Mouse (Mus musculus) brain, embryonic 14.5 days (tissue): ENCODE measurements at regions not wholly inside any gene's neighbourhood (a gene's known extent, or its start where the extent isn't known, plus 50 kb on each side); places are given as distances from the start of the nearest gene placed in this dataset.
A peak's percentile ranks its signal among the peaks of the same experiment; 100 is the strongest.

Source experiments
- DNase-seq: peaks from one replicate; pipeline ENCODE4 v3.0.0-alpha.2; 2011; ENCODE audit warnings: low read depth
- CTCF ChIP-seq: fragments of 200-500 bp; IDR thresholded peaks from 2 replicates; pipeline ENCODE4 v1.5.1; 2012; ENCODE audit warnings: inconsistent platforms, mild to moderate bottlenecking, moderate library complexity, borderline replicate concordance; ENCODE audit not compliant: insufficient read depth, insufficient read length; ENCODE audit errors: extremely low read depth
- POLR2A ChIP-seq: fragments of 200-500 bp; IDR thresholded peaks from 2 replicates; pipeline ENCODE4 v1.6.1; 2012; ENCODE audit warnings: mild to moderate bottlenecking, inconsistent platforms, borderline replicate concordance; ENCODE audit not compliant: poor library complexity, insufficient read depth, insufficient read length, severe bottlenecking; ENCODE audit errors: extremely low read depth

- TF ChIP-seq POLR2A (no peak), CTCF (no peak)
- peak; percentile 66 for DNase-seq
Observed at GRCm38 (mm10) chr8:32958331-32958730, 470.2 kb upstream of the 5930422O12Rik start.

- peak; percentile 94 for DNase-seq
- no peak for TF ChIP-seq POLR2A
- TF ChIP-seq CTCF: no peak
Observed at GRCm38 (mm10) chr8:32958855-32959254, 469.7 kb upstream of the 5930422O12Rik start.

DNA sequence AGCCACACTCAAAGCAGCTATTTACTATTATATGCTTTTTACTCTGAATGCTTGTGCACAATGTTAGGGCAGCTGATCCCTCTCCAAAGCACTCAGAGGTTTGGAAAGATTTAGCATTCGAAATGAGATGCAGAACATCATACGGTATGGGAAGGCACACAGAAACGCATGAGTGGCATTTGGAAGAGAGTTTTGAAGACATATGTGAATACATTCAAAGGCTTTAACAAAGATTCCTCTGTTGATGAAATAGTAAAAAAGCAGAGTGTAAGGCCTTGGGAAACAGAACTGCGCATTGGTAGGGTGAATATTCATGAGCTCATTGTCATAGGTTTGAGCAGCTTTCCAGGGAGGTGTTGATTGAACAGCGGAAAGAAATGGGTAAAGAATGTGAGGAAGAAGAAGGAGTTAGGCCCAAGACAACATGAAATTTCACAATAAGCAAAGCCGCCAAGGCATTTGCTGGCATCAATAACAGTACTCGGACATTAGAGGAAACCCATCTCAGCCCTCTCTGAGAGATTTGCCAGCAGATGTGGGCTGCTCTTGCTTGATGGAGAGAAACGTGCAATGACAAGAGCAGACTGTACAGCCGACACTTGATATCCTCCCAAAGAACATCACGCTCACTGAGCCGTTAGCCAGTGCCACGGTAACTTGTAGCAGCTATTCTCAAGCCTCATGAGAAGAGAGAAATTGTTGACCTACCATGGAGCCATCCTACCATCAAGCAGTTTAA is 469.0 kb upstream of the 5930422O12Rik start:
- TF ChIP-seq POLR2A (no peak), CTCF (no peak)
- peak; percentile 95 for DNase-seq

GRCm38 (mm10) chr8:32990216-32990615 is 438.3 kb upstream of the 5930422O12Rik start:
- no peak for TF ChIP-seq CTCF
- TF ChIP-seq POLR2A: no peak
- no peak for DNase-seq

- no peak for TF ChIP-seq POLR2A
- no peak for TF ChIP-seq CTCF
- DNase-seq: peak; percentile 84
Observed at GRCm38 (mm10) chr8:33003967-33004564, 424.4 kb upstream of the 5930422O12Rik start.

DNA sequence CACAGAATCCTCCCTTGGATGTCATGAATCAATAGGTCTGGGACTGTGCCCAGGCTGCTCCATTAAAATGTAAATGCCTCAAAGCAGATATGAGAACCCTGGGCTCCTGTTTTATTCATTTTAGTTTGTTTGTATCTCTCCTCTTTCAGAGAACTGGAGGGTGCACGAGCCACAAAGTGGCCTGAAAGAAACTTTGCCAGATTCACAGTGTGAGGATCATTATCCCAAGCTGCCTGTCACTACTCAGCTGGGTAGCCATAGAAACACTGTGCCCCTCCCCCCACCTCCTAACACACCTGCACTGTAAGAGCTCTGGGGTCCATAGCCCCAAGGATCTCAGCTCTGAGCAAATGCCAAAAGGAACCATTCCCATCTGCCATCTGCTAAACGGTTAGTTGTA is 423.9 kb upstream of the 5930422O12Rik start:
- no peak for TF ChIP-seq POLR2A
- TF ChIP-seq CTCF: no peak
- peak; percentile 96 for DNase-seq

DNA sequence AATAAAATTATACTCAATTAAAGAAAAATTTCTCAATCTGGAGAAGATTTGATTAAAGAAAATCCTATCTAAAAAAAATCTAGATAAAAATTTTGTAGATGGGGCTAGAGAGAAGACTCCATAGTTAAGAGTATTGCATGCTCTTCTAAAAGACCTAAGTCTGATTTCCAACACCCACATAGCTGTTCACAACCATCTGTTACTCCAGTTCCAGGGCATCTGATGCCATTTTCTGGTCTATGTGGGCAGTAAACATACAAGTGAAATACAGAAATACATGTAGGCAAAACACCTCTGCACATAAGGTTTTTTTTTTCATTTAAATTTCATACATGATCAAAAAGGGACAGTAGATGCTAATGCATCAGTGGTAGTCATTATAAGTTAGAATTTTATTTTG is 418.4 kb upstream of the 5930422O12Rik start:
- TF ChIP-seq POLR2A: no peak
- DNase-seq: no peak

- no peak for DNase-seq
- no peak for TF ChIP-seq CTCF
- no peak for TF ChIP-seq POLR2A
Observed at GRCm38 (mm10) chr8:33012784-33013183, 415.7 kb upstream of the 5930422O12Rik start.

DNA sequence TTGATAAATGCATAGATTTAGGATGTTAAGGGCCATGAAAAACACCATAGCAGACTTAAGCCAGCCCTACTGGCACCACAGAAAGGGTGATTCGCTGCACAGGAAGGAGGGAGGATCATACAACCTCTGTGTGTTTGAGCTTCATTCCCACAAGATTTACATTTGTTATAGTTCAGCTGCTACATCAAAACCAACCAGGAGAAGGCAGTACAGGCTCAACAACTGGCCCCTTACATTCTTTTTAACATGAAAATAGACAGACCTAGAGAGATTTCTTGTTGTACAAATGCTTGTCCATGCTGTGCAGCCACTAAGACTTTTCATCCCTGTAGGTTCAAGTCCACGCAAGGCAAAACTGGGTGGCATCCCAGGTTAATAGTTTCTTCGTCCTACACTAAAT is 412.6 kb upstream of the 5930422O12Rik start:
- peak; percentile 15; the same call in 1 of the 2 replicates for TF ChIP-seq CTCF
- no peak for TF ChIP-seq POLR2A
- DNase-seq: peak; percentile 23

DNA sequence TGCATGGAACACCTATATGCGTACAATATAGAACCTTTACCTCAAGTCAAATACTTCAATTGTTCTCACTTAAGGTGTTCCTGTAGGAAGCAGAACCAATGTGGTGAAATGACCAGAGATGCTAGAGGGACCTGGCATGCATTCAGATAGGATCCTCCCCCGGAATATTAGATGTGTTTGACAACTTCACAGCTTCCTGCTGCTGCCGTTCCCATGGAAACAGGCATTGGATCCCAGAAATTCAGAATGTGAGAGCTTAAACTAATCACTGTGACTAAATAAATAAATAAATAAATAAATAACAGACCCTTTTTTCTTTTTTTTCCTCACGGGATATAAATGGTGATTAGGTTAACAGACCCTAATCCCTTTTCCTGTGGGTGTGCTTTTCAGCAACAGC is 401.5 kb upstream of the 5930422O12Rik start:
- DNase-seq: peak; percentile 68

DNA sequence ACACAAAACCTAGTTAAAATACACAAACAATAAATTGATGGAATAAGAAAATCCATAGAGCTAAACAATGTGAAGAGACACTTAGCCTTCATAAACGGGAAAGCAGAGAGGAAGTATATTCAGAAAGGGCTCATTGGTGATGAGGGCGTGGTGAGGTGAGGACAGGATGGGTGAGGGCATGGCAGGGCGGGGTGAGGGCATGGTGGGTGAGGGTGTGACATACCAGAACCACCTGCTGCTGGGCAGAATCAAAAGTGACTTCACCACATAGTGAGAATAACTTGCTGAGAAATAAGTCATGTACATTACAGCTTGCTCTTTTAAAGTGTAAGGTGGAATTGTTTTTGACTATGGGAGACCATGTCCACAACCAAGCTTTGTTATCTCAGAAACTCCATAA is 399.1 kb upstream of the 5930422O12Rik start:
- no peak for TF ChIP-seq POLR2A
- TF ChIP-seq CTCF: no peak
- DNase-seq: no peak

More for the DNA sequence above, 401.5 kb upstream of the 5930422O12Rik start:
- TF ChIP-seq CTCF (no peak), POLR2A (no peak)

GRCm38 (mm10) chr8:33052017-33052416 is 376.5 kb upstream of the 5930422O12Rik start:
- peak; percentile 78 for DNase-seq

DNA sequence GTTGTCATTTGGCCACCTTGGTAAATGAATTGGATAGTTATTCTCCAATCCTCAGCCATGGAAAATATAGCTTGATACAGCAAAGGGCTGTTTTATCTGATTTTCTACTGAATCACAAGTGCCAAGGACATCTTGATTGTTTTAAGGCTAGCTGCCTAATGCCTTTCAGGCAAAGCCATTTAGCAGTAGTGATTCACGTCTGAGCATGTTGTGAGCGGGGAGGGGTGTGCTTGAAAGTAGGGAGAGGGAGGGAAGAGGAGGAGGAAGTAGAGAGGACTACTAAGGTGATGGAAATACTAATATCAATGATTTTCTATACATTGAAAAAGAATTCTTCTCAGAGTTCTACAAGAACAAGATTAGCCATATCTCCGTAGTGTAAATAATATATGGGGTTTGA is 362.9 kb upstream of the 5930422O12Rik start:
- DNase-seq: no peak
- TF ChIP-seq CTCF (no peak), POLR2A (no peak)

More at GRCm38 (mm10) chr8:33052017-33052416, 376.5 kb upstream of the 5930422O12Rik start:
- TF ChIP-seq POLR2A (no peak), CTCF (no peak)
